Mouse (Mus musculus) hindbrain, embryonic 14.5 days (tissue): ENCODE data around the gene Samd4. TPM values are rescaled to one million over a fixed set of nuclear protein-coding genes. Genes with fewer than 3 reads are reported as not detected.

Experiments
- ATAC-seq: fragments of 200-750 bp; cut with Nextera tagmentation; 2 replicates; pipeline ENCODE4 v1.8.0; 2017; ENCODE audit warnings: moderate number of reproducible peaks, mild to moderate bottlenecking, moderate TSS enrichment, moderate library complexity; ENCODE audit not compliant: low FRiP score
- DNase-seq: peaks from one replicate; pipeline ENCODE4 v3.0.0-alpha.2; 2015; ENCODE audit warnings: low spot score
- H3K27ac ChIP-seq: fragments of 300-500 bp; sonication (generic); 2 replicates; pipeline ENCODE4 v1.5.1; 2014; ENCODE audit warnings: mild to moderate bottlenecking, moderate library complexity
- H3K27me3 ChIP-seq: fragments of 300-500 bp; sonication (generic); 2 replicates; pipeline ENCODE4 v1.6.1; 2014; ENCODE audit warnings: mild to moderate bottlenecking, low read length, mixed read lengths; ENCODE audit not compliant: control insufficient read depth, insufficient read depth
- H3K36me3 ChIP-seq: fragments of 300-500 bp; sonication (generic); replicated peaks from 2 replicates; pipeline ENCODE4 v1.6.1; 2014; ENCODE audit not compliant: control insufficient read depth, insufficient read depth
- H3K4me1 ChIP-seq: fragments of 300-500 bp; sonication (generic); replicated peaks from 2 replicates; pipeline ENCODE4 v1.6.1; 2014; ENCODE audit warnings: antibody characterized with exemption, low read length, mixed read lengths; ENCODE audit not compliant: control insufficient read depth, insufficient read depth
- H3K4me2 ChIP-seq: fragments of 300-500 bp; sonication (generic); replicated peaks from 2 replicates; pipeline ENCODE4 v1.6.1; 2014; ENCODE audit warnings: mild to moderate bottlenecking, moderate library complexity
- H3K4me3 ChIP-seq: fragments of 300-500 bp; sonication (generic); replicated peaks from 2 replicates; pipeline ENCODE4 v1.5.1; 2014; ENCODE audit warnings: mild to moderate bottlenecking, low read length
- H3K9ac ChIP-seq: fragments of 300-500 bp; sonication (generic); 2 replicates; pipeline ENCODE4 v1.6.1; 2014
- H3K9me3 ChIP-seq: fragments of 300-500 bp; sonication (generic); 2 replicates; pipeline ENCODE4 v1.6.1; 2016; ENCODE audit warnings: low read length; ENCODE audit not compliant: control insufficient read depth
- WGBS: fragments of 180-500 bp; shearing (Covaris S2); extraction: QIAGEN DNeasy Blood & Tissue Kit; methylation state at CpG from one replicate; pipeline ENCODE4 v1.1.7; 2014; 5-methylcytosine and 5-hydroxymethylcytosine counted together
- polyA plus RNA-seq: library from polyadenylated mRNA; unstranded; fragments of >200 nt; fragmentation: Nextera tagmentation; extraction: Ambion mirVana; gene quantifications from 2 replicates; pipeline ENCODE4 v1.2.1, GENCODE M21; 2014

The Samd4 gene
- polyA plus RNA-seq, 1 experiment from 2014 or later, result 3.1 TPM

GRCm38 (mm10) chr14:47020886-47021285 lies 138.2 kb downstream of the Samd4 start:
- 70% methylated on average over 10 of the region's 10 CpGs for WGBS

GRCm38 (mm10) chr14:47023529-47023928 lies 140.9 kb downstream of the Samd4 start:
- DNase-seq (no peak), ATAC-seq (no peak)
- no peaks in the 10 kb centered on the region for H3K9me3 ChIP-seq
- WGBS, result 97% methylated on average over 9 of the region's 9 CpGs
- no peak overlapping the region for H3K4me2 ChIP-seq
- H3K27ac ChIP-seq, result no peak overlapping the region
- H3K4me1 ChIP-seq, result no peaks in the 10 kb centered on the region
- no peaks in the 10 kb centered on the region for H3K36me3 ChIP-seq
- H3K9ac ChIP-seq, result no peak overlapping the region
- no peak overlapping the region for H3K4me3 ChIP-seq
- no peaks in the 10 kb centered on the region for H3K27me3 ChIP-seq

More at GRCm38 (mm10) chr14:47020886-47021285, 138.2 kb downstream of the Samd4 start:
- DNase-seq (no peak), ATAC-seq (no peak)
- no peaks in the 10 kb centered on the region for H3K4me1 ChIP-seq
- no peak overlapping the region for H3K27ac ChIP-seq
- no peak overlapping the region for H3K9ac ChIP-seq
- H3K4me2 ChIP-seq, result no peak overlapping the region
- no peaks in the 10 kb centered on the region for H3K9me3 ChIP-seq
- no peak overlapping the region for H3K4me3 ChIP-seq
- H3K27me3 ChIP-seq, result no peaks in the 10 kb centered on the region
- no peaks in the 10 kb centered on the region for H3K36me3 ChIP-seq

- Histone ChIP-seq H3K27me3 (no peaks in the 10 kb centered on the region), H3K4me1 (no peaks in the 10 kb centered on the region), H3K9ac (no peak overlapping the region), H3K9me3 (no peaks in the 10 kb centered on the region), H3K36me3 (no peaks in the 10 kb centered on the region), H3K4me3 (no peak overlapping the region), H3K27ac (no peak overlapping the region), H3K4me2 (no peak overlapping the region)
- no peak for ATAC-seq
- DNase-seq, result no peak
- WGBS, result 82% methylated on average over 6 of the region's 6 CpGs
Measured at GRCm38 (mm10) chr14:47027431-47028118, 144.9 kb downstream of the Samd4 start.

- no peaks in the 10 kb centered on the region for H3K27me3 ChIP-seq
- H3K4me3 ChIP-seq, result no peak overlapping the region
- no peak overlapping the region for H3K9ac ChIP-seq
- no peaks in the 10 kb centered on the region for H3K4me1 ChIP-seq
- H3K4me2 ChIP-seq, result no peak overlapping the region
- ATAC-seq, result no peak
- 72% methylated on average over 2 of the region's 2 CpGs for WGBS
- no peaks in the 10 kb centered on the region for H3K36me3 ChIP-seq
- H3K27ac ChIP-seq, result no peak overlapping the region
- H3K9me3 ChIP-seq, result no peaks in the 10 kb centered on the region
- no peak for DNase-seq
Measured at GRCm38 (mm10) chr14:47031542-47031941, 148.9 kb downstream of the Samd4 start.

- H3K4me2 ChIP-seq, result no peak overlapping the region
- no peaks in the 10 kb centered on the region for H3K27me3 ChIP-seq
- no peaks in the 10 kb centered on the region for H3K9me3 ChIP-seq
- no peak overlapping the region for H3K9ac ChIP-seq
- H3K36me3 ChIP-seq, result no peaks in the 10 kb centered on the region
- H3K4me3 ChIP-seq, result no peak overlapping the region
- no peak for ATAC-seq
- DNase-seq, result no peak
- 20% methylated on average over 4 of the region's 4 CpGs for WGBS
- no peaks in the 10 kb centered on the region for H3K4me1 ChIP-seq
- H3K27ac ChIP-seq, result no peak overlapping the region
Measured at GRCm38 (mm10) chr14:47032140-47032539, 149.5 kb downstream of the Samd4 start.

DNA sequence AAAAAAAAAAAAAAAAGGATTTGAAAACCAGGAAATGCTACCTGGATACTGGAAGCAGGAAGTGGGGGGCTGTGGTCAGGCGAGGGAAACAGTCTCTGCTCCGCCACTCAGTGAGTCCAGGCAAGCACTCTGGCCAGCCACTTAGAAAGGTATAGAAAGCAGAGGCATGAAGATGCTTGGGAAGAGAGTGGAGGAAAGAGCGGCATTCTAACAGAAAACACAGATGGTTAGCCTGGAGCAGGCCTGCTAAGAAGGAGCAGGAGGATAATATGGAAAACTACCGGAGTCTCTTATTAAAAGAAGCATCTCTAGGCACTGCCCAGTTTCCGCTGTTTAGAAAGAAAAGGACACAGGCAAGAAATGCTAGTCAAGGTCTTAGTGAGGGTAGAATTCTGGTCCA lies 150.8 kb downstream of the Samd4 start:
- H3K27ac ChIP-seq, result no peak overlapping the region
- 86% methylated on average over 5 of the region's 5 CpGs for WGBS
- H3K4me3 ChIP-seq, result no peak overlapping the region
- ATAC-seq (no peak), DNase-seq (no peak)
- H3K4me2 ChIP-seq, result no peak overlapping the region
- H3K9ac ChIP-seq, result no peak overlapping the region
- no peaks in the 10 kb centered on the region for H3K27me3 ChIP-seq
- H3K36me3 ChIP-seq, result no peaks in the 10 kb centered on the region
- no peaks in the 10 kb centered on the region for H3K4me1 ChIP-seq
- H3K9me3 ChIP-seq, result no peaks in the 10 kb centered on the region

DNA sequence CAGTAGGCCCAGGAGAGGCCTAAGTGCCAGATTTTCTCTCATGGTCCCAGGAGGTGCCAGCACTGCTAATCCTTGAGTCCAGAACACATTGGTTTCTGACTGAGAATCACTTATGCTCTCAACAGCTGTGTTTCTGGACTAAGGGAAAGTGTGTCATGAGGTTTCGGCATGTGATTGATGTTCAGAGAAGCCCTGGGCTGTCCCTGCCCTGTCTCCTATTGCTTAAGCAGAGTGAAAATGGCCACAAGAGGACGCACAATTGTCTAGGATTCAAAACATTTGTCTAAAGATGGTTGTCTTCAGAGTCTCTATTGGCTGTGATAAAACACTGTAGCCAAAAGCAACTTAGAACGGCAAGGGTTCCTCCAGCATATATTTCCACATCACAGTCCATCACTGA lies 159.0 kb downstream of the Samd4 start:
- Histone ChIP-seq H3K4me1 (no peaks in the 10 kb centered on the region), H3K27ac (no peak overlapping the region), H3K36me3 (no peaks in the 10 kb centered on the region), H3K9me3 (no peaks in the 10 kb centered on the region), H3K4me3 (no peak overlapping the region), H3K4me2 (no peak overlapping the region), H3K27me3 (no peaks in the 10 kb centered on the region), H3K9ac (no peak overlapping the region)
- 89% methylated on average over 3 of the region's 3 CpGs for WGBS
- ATAC-seq (no peak), DNase-seq (no peak)

DNA sequence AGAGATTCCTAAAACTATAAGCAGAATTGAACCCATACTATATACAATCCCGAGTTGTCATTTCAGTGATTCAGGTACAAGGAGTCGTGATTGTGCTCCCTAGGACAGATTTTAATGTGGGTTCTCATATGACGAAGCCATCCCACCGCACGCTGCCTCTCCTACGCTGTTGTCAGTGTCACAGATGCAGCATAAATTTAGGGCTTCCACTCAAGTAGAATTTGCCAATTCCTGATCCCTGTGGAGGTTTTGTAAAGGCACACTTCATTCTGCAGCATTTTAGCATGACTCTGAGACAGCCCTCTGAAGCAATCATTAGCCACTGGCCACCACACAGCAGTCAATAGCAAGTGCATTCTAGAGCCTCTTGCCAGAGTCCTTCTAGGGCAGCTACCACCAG lies 166.4 kb downstream of the Samd4 start:
- H3K4me1 ChIP-seq, result no peaks in the 10 kb centered on the region
- no peak overlapping the region for H3K4me3 ChIP-seq
- H3K9ac ChIP-seq, result no peak overlapping the region
- no peak overlapping the region for H3K4me2 ChIP-seq
- H3K36me3 ChIP-seq, result no peaks in the 10 kb centered on the region
- ATAC-seq, result no peak
- no peaks in the 10 kb centered on the region for H3K27me3 ChIP-seq
- no peak overlapping the region for H3K27ac ChIP-seq
- H3K9me3 ChIP-seq, result no peaks in the 10 kb centered on the region
- WGBS, result 93% methylated on average over 6 of the region's 6 CpGs
- no peak for DNase-seq

DNA sequence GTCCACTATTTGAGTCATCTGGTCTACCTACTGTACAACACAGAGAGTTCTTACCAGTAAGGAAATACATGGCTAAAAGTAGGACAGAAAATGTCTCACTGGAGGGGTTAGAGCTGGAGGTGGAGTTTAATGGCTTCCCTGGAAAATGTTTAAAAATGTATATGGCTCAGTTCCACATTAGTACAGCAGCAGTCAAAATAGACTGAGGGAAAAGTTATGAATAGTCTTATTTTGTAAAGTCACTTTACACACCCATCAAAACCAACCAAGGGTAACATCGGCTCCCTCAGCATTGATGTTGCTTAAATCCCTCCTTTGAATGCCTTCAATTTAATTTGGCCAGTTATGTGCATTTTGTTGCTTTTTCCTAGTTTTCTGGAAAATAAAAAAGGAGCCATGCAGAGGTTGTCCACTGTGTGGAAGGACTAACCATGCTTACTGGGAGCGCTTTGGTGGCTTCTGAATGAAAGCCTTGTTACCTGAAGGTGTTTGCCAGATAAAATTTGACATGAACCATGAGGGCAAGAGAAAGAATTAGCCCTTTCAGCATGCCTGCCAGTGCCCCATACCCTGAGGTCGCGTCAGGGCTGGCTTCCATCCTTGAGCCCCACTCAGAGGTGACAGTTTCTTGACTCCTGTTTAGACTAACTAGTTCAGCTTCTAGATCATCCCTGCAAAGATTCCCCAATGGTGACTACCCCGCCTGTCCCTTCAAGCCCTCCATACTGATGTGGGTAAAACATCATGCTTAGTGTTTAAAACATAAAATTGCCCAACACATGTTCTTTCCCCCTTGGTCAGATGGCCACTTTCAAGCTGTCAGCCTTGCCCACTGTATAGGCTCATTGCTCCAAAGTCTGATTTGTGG lies 169.3 kb downstream of the Samd4 start:
- Histone ChIP-seq H3K27me3 (no peaks in the 10 kb centered on the region), H3K4me1 (no peaks in the 10 kb centered on the region), H3K9ac (no peak overlapping the region), H3K27ac (no peak overlapping the region), H3K4me3 (no peak overlapping the region), H3K4me2 (no peak overlapping the region), H3K36me3 (no peaks in the 10 kb centered on the region), H3K9me3 (no peaks in the 10 kb centered on the region)
- ATAC-seq (no peak), DNase-seq (no peak)
- 94% methylated on average over 5 of the region's 5 CpGs for WGBS
